Mouse (Mus musculus): Measurements from ENCODE around the gene Rfng. TPM values are rescaled to one million over a fixed set of nuclear protein-coding genes. Genes with fewer than 3 reads are reported as not detected.

Rfng gene
- polyA plus RNA-seq, 1 experiment from 2014 or later, result 22.8 TPM

GRCm38 (mm10) chr11:120822831-120823550 is 39.0 kb upstream of the Rfng start:
- Histone ChIP-seq H3K4me2 (replicated peaks; ENCODE audit: low read depth) (peak overlapping the region; percentile 84), H3K27ac (ENCODE audit: low read depth, low read length) (peak overlapping the region; percentile 89), H3K36me3 (ENCODE audit: control insufficient read depth, insufficient read depth) (peaks cover 39% of the 10 kb centered on the region), H3K9ac (ENCODE audit: low read depth, low read length) (peak overlapping the region; percentile 72), H3K4me3 (ENCODE audit: low read depth, low read length) (peak overlapping the region; percentile 80), H3K9me3 (ENCODE audit: control insufficient read depth) (no peaks in the 10 kb centered on the region), H3K4me1 (replicated peaks; ENCODE audit: control insufficient read depth, insufficient read depth, low read length) (peaks cover 4% of the 10 kb centered on the region; the same call in 1 of the 2 replicates), H3K27me3 (replicated peaks; ENCODE audit: control insufficient read depth, insufficient read depth, low read length) (no peaks in the 10 kb centered on the region)
- TF ChIP-seq CTCF (IDR thresholded peaks at IDR 0.05; ENCODE audit: low read depth), result no peak
- no peak for ATAC-seq
- under 1% methylated on average over 14 of the region's 14 CpGs for WGBS

GRCm38 (mm10) chr11:120822321-120822720 is 38.3 kb upstream of the Rfng start:
- WGBS, result 36% methylated on average over 4 of the region's 4 CpGs

GRCm38 (mm10) chr11:120821076-120821922 is 37.3 kb upstream of the Rfng start:
- no peak overlapping the region for H3K9ac ChIP-seq (ENCODE audit: low read depth, low read length)
- 0 out of 2 replicates have a peak overlapping the region, but pooled peaks have one; percentile 80 for H3K4me3 ChIP-seq (ENCODE audit: low read depth, low read length)

More at GRCm38 (mm10) chr11:120822321-120822720, 38.3 kb upstream of the Rfng start:
- no peak for TF ChIP-seq CTCF (IDR thresholded peaks at IDR 0.05; ENCODE audit: low read depth)
- Histone ChIP-seq H3K4me3 (ENCODE audit: low read depth, low read length) (peak overlapping the region; percentile 80), H3K27me3 (replicated peaks; ENCODE audit: control insufficient read depth, insufficient read depth, low read length) (no peaks in the 10 kb centered on the region), H3K27ac (ENCODE audit: low read depth, low read length) (no peak overlapping the region; the same call in 1 of the 2 replicates), H3K4me1 (replicated peaks; ENCODE audit: control insufficient read depth, insufficient read depth, low read length) (peaks cover 4% of the 10 kb centered on the region; the same call in 1 of the 2 replicates), H3K4me2 (replicated peaks; ENCODE audit: low read depth) (peak overlapping the region; percentile 84), H3K9me3 (ENCODE audit: control insufficient read depth) (no peaks in the 10 kb centered on the region), H3K36me3 (ENCODE audit: control insufficient read depth, insufficient read depth) (peaks cover 46% of the 10 kb centered on the region), H3K9ac (ENCODE audit: low read depth, low read length) (no peak overlapping the region)
- no peak for ATAC-seq

GRCm38 (mm10) chr11:120820546-120820945 is 36.5 kb upstream of the Rfng start:
- Histone ChIP-seq H3K36me3 (ENCODE audit: control insufficient read depth, insufficient read depth) (peaks cover 63% of the 10 kb centered on the region), H3K9ac (ENCODE audit: low read depth, low read length) (no peak overlapping the region), H3K4me2 (replicated peaks; ENCODE audit: low read depth) (no peak overlapping the region), H3K4me1 (replicated peaks; ENCODE audit: control insufficient read depth, insufficient read depth, low read length) (peaks cover 4% of the 10 kb centered on the region; the same call in 1 of the 2 replicates), H3K4me3 (ENCODE audit: low read depth, low read length) (no peak overlapping the region), H3K9me3 (ENCODE audit: control insufficient read depth) (no peaks in the 10 kb centered on the region), H3K27me3 (replicated peaks; ENCODE audit: control insufficient read depth, insufficient read depth, low read length) (no peaks in the 10 kb centered on the region), H3K27ac (ENCODE audit: low read depth, low read length) (0 out of 2 replicates have a peak overlapping the region, but pooled peaks have one; percentile 28)
- WGBS, result 89% methylated on average over 14 of the region's 14 CpGs
- ATAC-seq, result no peak
- no peak for TF ChIP-seq CTCF (IDR thresholded peaks at IDR 0.05; ENCODE audit: low read depth)

More at GRCm38 (mm10) chr11:120821076-120821922, 37.3 kb upstream of the Rfng start:
- TF ChIP-seq CTCF (IDR thresholded peaks at IDR 0.05; ENCODE audit: low read depth), result no peak
- 59% methylated on average over 14 of the region's 14 CpGs for WGBS
- Histone ChIP-seq H3K4me1 (replicated peaks; ENCODE audit: control insufficient read depth, insufficient read depth, low read length) (peaks cover 4% of the 10 kb centered on the region; the same call in 1 of the 2 replicates), H3K27me3 (replicated peaks; ENCODE audit: control insufficient read depth, insufficient read depth, low read length) (no peaks in the 10 kb centered on the region), H3K27ac (ENCODE audit: low read depth, low read length) (0 out of 2 replicates have a peak overlapping the region, but pooled peaks have one; percentile 1), H3K9me3 (ENCODE audit: control insufficient read depth) (no peaks in the 10 kb centered on the region), H3K4me2 (replicated peaks; ENCODE audit: low read depth) (peak overlapping the region; percentile 84), H3K36me3 (ENCODE audit: control insufficient read depth, insufficient read depth) (peaks cover 56% of the 10 kb centered on the region)
- no peak for ATAC-seq

GRCm38 (mm10) chr11:120819556-120819955 is 35.5 kb upstream of the Rfng start:
- Histone ChIP-seq H3K9me3 (ENCODE audit: control insufficient read depth) (no peaks in the 10 kb centered on the region), H3K27ac (ENCODE audit: low read depth, low read length) (no peak overlapping the region), H3K27me3 (replicated peaks; ENCODE audit: control insufficient read depth, insufficient read depth, low read length) (no peaks in the 10 kb centered on the region), H3K4me3 (ENCODE audit: low read depth, low read length) (no peak overlapping the region), H3K4me2 (replicated peaks; ENCODE audit: low read depth) (no peak overlapping the region), H3K36me3 (ENCODE audit: control insufficient read depth, insufficient read depth) (peaks cover 73% of the 10 kb centered on the region), H3K4me1 (replicated peaks; ENCODE audit: control insufficient read depth, insufficient read depth, low read length) (peaks cover 4% of the 10 kb centered on the region; the same call in 1 of the 2 replicates), H3K9ac (ENCODE audit: low read depth, low read length) (no peak overlapping the region)
- 95% methylated on average over 6 of the region's 6 CpGs for WGBS
- no peak for TF ChIP-seq CTCF (IDR thresholded peaks at IDR 0.05; ENCODE audit: low read depth)
- no peak for ATAC-seq

GRCm38 (mm10) chr11:120818251-120818650 is 34.2 kb upstream of the Rfng start:
- ATAC-seq, result no peak
- peaks cover 86% of the 10 kb centered on the region for H3K36me3 ChIP-seq (ENCODE audit: control insufficient read depth, insufficient read depth)
- H3K9me3 ChIP-seq (ENCODE audit: control insufficient read depth), result no peaks in the 10 kb centered on the region
- H3K9ac ChIP-seq (ENCODE audit: low read depth, low read length), result no peak overlapping the region
- peaks cover 4% of the 10 kb centered on the region; the same call in 1 of the 2 replicates for H3K4me1 ChIP-seq (replicated peaks; ENCODE audit: control insufficient read depth, insufficient read depth, low read length)
- no peaks in the 10 kb centered on the region for H3K27me3 ChIP-seq (replicated peaks; ENCODE audit: control insufficient read depth, insufficient read depth, low read length)
- no peak overlapping the region for H3K4me3 ChIP-seq (ENCODE audit: low read depth, low read length)
- no peak for TF ChIP-seq CTCF (IDR thresholded peaks at IDR 0.05; ENCODE audit: low read depth)
- whole genome bisulfite sequencing, result 95% methylated on average over 13 of the region's 13 CpGs
- no peak overlapping the region for H3K4me2 ChIP-seq (replicated peaks; ENCODE audit: low read depth)
- no peak overlapping the region for H3K27ac ChIP-seq (ENCODE audit: low read depth, low read length)

Data from intestine, postnatal 0 days (tissue).